Comparison of ENCODE assay signal across 12 mouse cellular contexts in genomic region chr11:20594229-20595201, GRCm38 (mm10). TPM values are rescaled to one million over a fixed set of nuclear protein-coding genes. Genes with fewer than 3 reads are reported as not detected.
DNase-seq lines count a peak whose midpoint lies in the region; ATAC-seq and TF ChIP-seq lines count a peak whose summit lies in the region.
"Had no signal": no experiment of that assay in that cellular context is flagged by ENCODE, and none has a peak within 500 bp of the region (broad histone marks: within the 10 kb centered on the region; RNA-seq: fewer than 3 reads in every experiment).

No protein-coding gene starts in this region.

- DNase-seq in heart, adult 11 months: peak; percentile 96
- peak; percentile 23 for DNase-seq in kidney, adult 9 months
- peak; percentile 32 to 65 for DNase-seq in lung, postnatal 4 days
- no peak for DNase-seq in B cell, adult 2 months
- DNase-seq in urinary bladder, postnatal 25 days (ENCODE audit: low spot score): no peak
- DNase-seq: right cerebral cortex, postnatal 14 days had no signal

- H3K27me3 ChIP-seq in intestine, embryonic 16.5 days (replicated peaks; ENCODE audit: control insufficient read depth, insufficient read depth, low read length): no peaks in the 10 kb centered on the region
- H3K27me3 ChIP-seq in intestine, postnatal 0 days (replicated peaks; ENCODE audit: control insufficient read depth, insufficient read depth, low read length): no peaks in the 10 kb centered on the region
- H3K27me3 ChIP-seq: forebrain, embryonic 13.5 days; midbrain, embryonic 15.5 days had no signal

- 61% methylated on average over 22 of the region's 22 CpGs for WGBS in intestine, embryonic 16.5 days
- 62% methylated on average over 22 of the region's 22 CpGs for WGBS in intestine, postnatal 0 days

- H3K4me3 ChIP-seq in intestine, embryonic 16.5 days (ENCODE audit: low read length): no peak overlapping the region
- no peak overlapping the region for H3K4me3 ChIP-seq in intestine, postnatal 0 days (ENCODE audit: low read depth, low read length)
- H3K4me3 ChIP-seq: forebrain, embryonic 13.5 days; midbrain, embryonic 15.5 days had no signal

- H3K36me3 ChIP-seq in intestine, embryonic 16.5 days (ENCODE audit: control insufficient read depth, insufficient read depth, low read length): no peaks in the 10 kb centered on the region
- H3K36me3 ChIP-seq in intestine, postnatal 0 days (ENCODE audit: control insufficient read depth, insufficient read depth): no peaks in the 10 kb centered on the region
- H3K36me3 ChIP-seq: G1E; midbrain, embryonic 15.5 days had no signal

- no peaks in the 10 kb centered on the region for H3K9me3 ChIP-seq in intestine, embryonic 16.5 days (ENCODE audit: control insufficient read depth, low read length)
- no peaks in the 10 kb centered on the region for H3K9me3 ChIP-seq in intestine, postnatal 0 days (ENCODE audit: control insufficient read depth)
- H3K9me3 ChIP-seq: forebrain, embryonic 13.5 days; G1E; midbrain, embryonic 15.5 days had no signal

- 0 out of 2 replicates have a peak overlapping the region, but pooled peaks have one; percentile 15 for H3K27ac ChIP-seq in intestine, embryonic 16.5 days (ENCODE audit: low read length)
- no peak overlapping the region for H3K27ac ChIP-seq in intestine, postnatal 0 days (ENCODE audit: low read depth, low read length)
- H3K27ac ChIP-seq: forebrain, embryonic 13.5 days; midbrain, embryonic 15.5 days had no signal

- 0 out of 2 replicates have a peak, but pooled peaks cover 3% of the 10 kb centered on the region for H3K4me1 ChIP-seq in intestine, embryonic 16.5 days (ENCODE audit: control insufficient read depth, insufficient read depth, low read length)
- no peaks in the 10 kb centered on the region for H3K4me1 ChIP-seq in intestine, postnatal 0 days (replicated peaks; ENCODE audit: control insufficient read depth, insufficient read depth, low read length)
- H3K4me1 ChIP-seq: forebrain, embryonic 13.5 days; midbrain, embryonic 15.5 days had no signal

- H3K9ac ChIP-seq in intestine, embryonic 16.5 days (ENCODE audit: low read depth, low read length): no peak overlapping the region
- H3K9ac ChIP-seq in intestine, postnatal 0 days (ENCODE audit: low read depth, low read length): no peak overlapping the region
- H3K9ac ChIP-seq: forebrain, embryonic 13.5 days; midbrain, embryonic 15.5 days had no signal

- no peak for TF ChIP-seq CTCF in intestine, postnatal 0 days (IDR thresholded peaks at IDR 0.05; ENCODE audit: low read depth)

- ATAC-seq in intestine, embryonic 16.5 days: no peak
- no peak for ATAC-seq in intestine, postnatal 0 days
- ATAC-seq in inflammation-experienced regulatory T-cells, adult 6 months: no peak
- ATAC-seq: forebrain, embryonic 13.5 days; midbrain, embryonic 15.5 days had no signal

- H3K4me2 ChIP-seq in intestine, embryonic 16.5 days (ENCODE audit: low read depth, low read length): no peak overlapping the region
- H3K4me2 ChIP-seq in intestine, postnatal 0 days (replicated peaks; ENCODE audit: low read depth): no peak overlapping the region
- H3K4me2 ChIP-seq: forebrain, embryonic 13.5 days; midbrain, embryonic 15.5 days had no signal

RNA-seq across cellular contexts. Expression of gene Sertad2, which starts 51.5 kb away (rescaled TPM):
- polyA plus RNA-seq in intestine, embryonic 16.5 days (2015; fragmentation: Nextera tagmentation; extraction: Ambion mirVana): 41.3 and 43.2 TPM in 2 replicates
- 38.2 and 40.3 TPM in 2 replicates for polyA plus RNA-seq in intestine, postnatal 0 days (2015; fragmentation: Nextera tagmentation; extraction: Ambion mirVana)
- 10 to 100 TPM in 2 of 3 experiments, 1 to 10 TPM in 1; 9.5 to 17.8 (median 16.8) TPM for polyA plus RNA-seq in inflammation-experienced regulatory T-cells, adult 6 months (2017; shearing (Covaris generic))

Comparison
In these comparisons a context has a peak if more than half of its experiments do, and no peak if none do; other contexts are left out.
1. DNase-seq: peak in heart, adult 11 months (single experiment), kidney, adult 9 months (single experiment) and lung, postnatal 4 days (2 of 2); none in B cell, adult 2 months (0 of 2) and urinary bladder, postnatal 25 days (single experiment).